Mouse (Mus musculus) layer of hippocampus, postnatal 10 days (tissue): Measurements from ENCODE around the gene Brd3os. TPM values are rescaled to one million over a fixed set of nuclear protein-coding genes. Genes with fewer than 3 reads are reported as not detected.

Source experiments
- DNase-seq, 2 experiments: peaks; one replicate each; pipeline ENCODE4 v3.0.0; 2021; ENCODE audit warnings: low spot score in 2 of 2
- total RNA-seq, 2 experiments: library from RNA; stranded (reverse); gene quantifications; 2 replicates each; pipeline ENCODE4 v1.2.3; 2021

Brd3os gene
- total RNA-seq, 2 experiments from 2014 or later: 25.3 to 26.6 TPM

- DNase-seq: no peak
Observed at GRCm38 (mm10) chr2:27418577-27419070, 23.5 kb upstream of the Brd3os start.

GRCm38 (mm10) chr2:27421293-27422068 lies 20.6 kb upstream of the Brd3os start:
- peak; percentile 70 to 77 for DNase-seq

- DNase-seq: no peak
Observed at GRCm38 (mm10) chr2:27423596-27423995, 18.5 kb upstream of the Brd3os start.

DNA sequence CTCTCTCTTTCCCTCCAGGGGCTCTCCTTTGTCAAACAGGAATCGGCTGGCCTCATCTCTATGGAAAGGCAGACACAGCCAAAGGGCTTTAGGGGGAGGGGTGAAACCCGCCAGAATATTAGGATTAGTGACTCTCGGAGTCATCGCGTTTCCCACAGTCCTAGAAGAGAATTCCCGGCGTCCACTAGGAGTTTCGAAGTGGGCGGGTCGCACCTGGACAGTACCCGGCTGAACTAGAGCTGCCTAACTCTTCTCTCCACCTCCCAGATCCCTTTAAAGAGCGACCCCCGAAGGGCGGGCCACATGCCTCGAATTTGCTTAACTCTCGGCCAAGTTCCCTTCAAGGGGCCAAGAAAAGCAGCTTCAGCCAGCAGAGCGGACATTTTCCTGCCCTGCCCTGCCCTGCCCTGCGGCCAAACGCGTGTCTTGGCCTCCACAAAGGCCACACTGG lies 16.9 kb upstream of the Brd3os start:
- no peak for DNase-seq

- peak in 1 of 2 experiments; percentile 62 for DNase-seq
Observed at GRCm38 (mm10) chr2:27425751-27426405, 16.2 kb upstream of the Brd3os start.

DNA sequence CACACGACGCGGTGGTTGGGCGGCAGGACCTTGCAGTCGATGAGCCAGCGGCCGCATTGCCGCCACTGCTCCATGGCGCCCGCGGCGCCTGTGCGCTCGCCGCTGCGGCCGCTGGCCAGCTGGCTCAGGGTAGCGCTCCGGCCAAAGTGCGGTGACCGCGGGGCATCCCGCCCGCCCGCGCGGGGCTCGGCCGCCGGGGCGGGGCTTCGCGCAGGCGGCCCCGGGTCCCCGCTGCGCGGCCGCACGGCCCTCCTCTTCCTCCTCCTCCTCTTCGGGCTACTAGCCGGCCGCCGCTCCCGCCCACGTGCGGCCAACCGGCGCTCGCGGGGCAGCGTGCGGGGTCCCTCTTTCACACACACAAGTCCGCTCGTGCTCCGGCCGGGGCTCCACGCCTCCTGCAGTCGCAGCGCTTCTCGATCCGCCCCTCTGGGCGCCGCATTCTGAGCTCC lies 15.7 kb upstream of the Brd3os start:
- peak in 1 of 2 experiments; percentile 64 for DNase-seq

- DNase-seq: peak; percentile 72 to 85
Observed at GRCm38 (mm10) chr2:27426855-27427457, 15.2 kb upstream of the Brd3os start, which contains the start of gene Vav2. Vav2 (minus strand) TSS chr2:27427033.

GRCm38 (mm10) chr2:27428071-27428470 lies 14.1 kb upstream of the Brd3os start:
- DNase-seq: peak; percentile 92 to 93

GRCm38 (mm10) chr2:27430621-27431020 lies 11.5 kb upstream of the Brd3os start:
- peak in 1 of 2 experiments; percentile 50 for DNase-seq

DNA sequence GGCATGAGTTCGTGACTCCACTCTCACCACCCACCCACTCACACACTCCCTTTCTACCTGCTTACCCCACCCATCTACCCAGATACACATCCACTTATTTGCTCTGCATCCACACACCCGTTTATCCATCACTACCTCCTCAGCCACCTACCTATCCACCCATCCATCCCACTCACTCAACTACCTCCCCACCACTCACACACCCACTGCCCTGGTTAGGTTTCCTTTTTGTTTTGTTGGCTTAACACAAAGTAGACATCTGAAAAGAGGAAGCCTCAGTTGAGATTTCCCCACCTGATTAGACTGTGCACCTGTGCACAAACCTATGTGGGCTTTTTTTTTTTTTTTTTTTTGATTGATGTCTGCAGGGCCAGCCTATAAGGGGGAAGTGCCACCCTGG lies 9.5 kb upstream of the Brd3os start:
- DNase-seq: no peak

- DNase-seq: no peak
Observed at GRCm38 (mm10) chr2:27437876-27438275, 4.2 kb upstream of the Brd3os start.

- no peak for DNase-seq
Observed at GRCm38 (mm10) chr2:27438281-27438680, 3.8 kb upstream of the Brd3os start.

GRCm38 (mm10) chr2:27442708-27443449 lies 755 bp downstream of the Brd3os start:
- DNase-seq: no peak

- DNase-seq: no peak
Observed at GRCm38 (mm10) chr2:27443450-27443708, 1.3 kb downstream of the Brd3os start.

DNA sequence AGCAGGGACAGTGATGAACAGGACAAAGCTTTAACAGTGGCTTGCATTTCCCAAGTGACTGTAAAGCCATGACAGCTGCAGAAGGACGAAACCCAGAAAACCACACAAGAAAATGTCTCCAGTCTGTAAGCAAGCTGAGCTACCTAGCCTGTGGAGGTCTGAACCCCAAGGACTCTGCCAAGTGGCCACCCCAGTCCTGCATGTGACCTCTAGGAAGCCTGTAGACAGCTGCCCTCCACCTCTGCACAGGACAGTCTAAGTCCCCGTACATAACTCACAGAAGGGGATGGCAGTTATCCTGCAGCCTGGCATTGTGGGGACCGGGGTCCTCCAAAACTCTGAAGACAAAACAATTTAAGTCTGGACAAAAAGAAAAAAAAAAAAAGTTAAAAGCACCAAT lies 3.8 kb downstream of the Brd3os start:
- DNase-seq: no peak

GRCm38 (mm10) chr2:27446812-27447211 lies 4.7 kb downstream of the Brd3os start:
- no peak for DNase-seq

DNA sequence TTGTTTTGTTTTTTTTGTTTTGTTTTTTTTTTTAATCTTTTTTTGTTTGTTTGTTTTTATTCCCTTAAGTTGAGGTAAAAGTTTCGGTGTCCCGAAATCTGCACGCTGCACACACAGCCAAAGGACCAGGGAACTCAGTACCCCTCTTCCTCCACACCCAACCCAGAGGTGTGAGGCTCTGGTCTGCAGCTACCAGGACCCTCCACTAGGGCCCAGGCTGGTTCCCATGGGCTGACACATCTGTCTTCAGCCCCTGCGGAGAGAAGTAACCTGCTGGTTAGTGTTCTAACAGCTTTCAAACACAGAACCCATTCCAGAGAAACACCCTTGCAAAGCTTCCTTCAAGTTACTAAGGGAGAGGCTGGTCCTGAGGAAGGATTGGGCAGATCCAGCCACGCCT lies 5.7 kb downstream of the Brd3os start:
- no peak for DNase-seq

DNA sequence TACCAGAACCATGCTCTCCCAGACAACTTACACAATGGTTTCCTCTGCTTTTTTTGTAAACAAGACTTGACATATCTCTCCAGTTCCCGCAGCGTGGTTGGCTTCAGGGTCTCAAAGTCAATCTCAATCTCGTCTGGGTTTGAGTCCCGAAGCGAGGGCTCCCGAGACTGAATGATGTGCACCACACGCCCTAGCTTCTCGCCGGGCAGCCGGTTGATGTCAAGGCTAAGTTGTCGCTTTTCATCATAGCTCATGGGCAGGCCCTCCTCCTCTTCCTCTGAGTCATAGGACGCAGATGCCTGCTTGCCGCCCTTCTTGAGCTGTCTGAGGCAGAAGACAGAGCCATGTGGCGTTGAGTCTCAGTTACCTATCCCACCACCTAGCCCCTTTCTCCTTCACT lies 8.1 kb downstream of the Brd3os start:
- no peak for DNase-seq

- DNase-seq: no peak
Observed at GRCm38 (mm10) chr2:27459735-27460134, 17.6 kb downstream of the Brd3os start.

DNA sequence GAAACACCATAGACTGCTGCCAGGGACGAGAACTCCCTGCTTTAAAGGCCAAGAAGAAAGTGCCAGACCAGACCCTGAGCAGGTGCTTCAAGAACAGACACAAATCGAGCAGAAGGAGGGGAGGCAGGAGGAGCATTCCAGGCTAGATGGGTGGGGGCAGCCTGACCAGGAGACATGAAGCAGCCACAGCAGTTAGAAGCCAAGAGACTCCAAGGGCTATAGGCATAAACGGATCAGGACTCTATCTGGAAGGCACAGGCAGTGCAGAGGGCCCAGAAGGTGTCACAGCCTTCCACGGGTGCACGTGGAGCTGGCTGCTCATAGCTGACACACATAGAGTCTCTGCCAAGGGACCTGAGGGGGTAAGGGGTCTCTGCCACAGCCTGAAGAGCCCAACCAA lies 18.0 kb downstream of the Brd3os start:
- DNase-seq: no peak

- DNase-seq: no peak
Observed at GRCm38 (mm10) chr2:27460651-27461050, 18.5 kb downstream of the Brd3os start.
